Mouse (Mus musculus) ES-Bruce4 (cell line): ENCODE results near the gene Cdc42se1.

Experiments
- CTCF ChIP-seq: IDR thresholded peaks from one replicate; pipeline ENCODE4 v1.8.1; 2011; ENCODE audit warnings: low read depth, low read length
- EP300 ChIP-seq: IDR thresholded peaks from 2 replicates; pipeline ENCODE4 v1.6.1; 2011; ENCODE audit warnings: low read depth, low read length; ENCODE audit not compliant: insufficient read depth
- POLR2A ChIP-seq: IDR thresholded peaks from one replicate; pipeline ENCODE4 v1.8.1; 2011; ENCODE audit warnings: low read length; ENCODE audit not compliant: insufficient read depth

- TF ChIP-seq POLR2A (no peak), CTCF (no peak), EP300 (no peak)
Measured at GRCm38 (mm10) chr3:95232771-95233170, 4.2 kb downstream of the Cdc42se1 start.
